Mouse (Mus musculus) CH12.LX (cell line): ENCODE measurements around the gene Macc1. TPM values are rescaled to one million over a fixed set of nuclear protein-coding genes. Genes with fewer than 3 reads are reported as not detected.

Source experiments
- DNase-seq: peaks from one replicate; pipeline ENCODE4 v3.0.0-alpha.2; 2013; ENCODE audit errors: extremely low read depth
- H3K27ac ChIP-seq: 2 replicates; pipeline ENCODE4 v1.5.1; 2012; ENCODE audit warnings: low read depth, mild to moderate bottlenecking, control low read depth, moderate library complexity; ENCODE audit not compliant: insufficient read depth
- H3K27me3 ChIP-seq: replicated peaks from 2 replicates; pipeline ENCODE3; 2012; ENCODE audit warnings: inconsistent platforms
- H3K36me3 ChIP-seq, 2 experiments: replicated peaks in 1 of 2; 2 replicates each; pipeline versions ENCODE3 to v1.6.1; 2012; ENCODE audit warnings: inconsistent platforms in 1 of 2, low read length in 1 of 2, mild to moderate bottlenecking in 1 of 2, mixed read lengths in 1 of 2, moderate library complexity in 1 of 2; ENCODE audit not compliant: control insufficient read depth in 1 of 2, insufficient read depth in 1 of 2
- H3K4me1 ChIP-seq, 2 experiments: 2 replicates each; pipeline ENCODE4 v1.6.1; 2012; ENCODE audit warnings: inconsistent platforms in 1 of 2, moderate library complexity in 1 of 2; ENCODE audit not compliant: insufficient read depth in 2 of 2, control insufficient read depth in 1 of 2
- H3K4me2 ChIP-seq: 2 replicates; pipeline ENCODE4 v1.6.1; 2012; ENCODE audit warnings: low read depth, mild to moderate bottlenecking, control low read depth; ENCODE audit not compliant: poor library complexity, insufficient read depth, severe bottlenecking
- H3K4me3 ChIP-seq, 3 experiments: fragments of 150-350 bp in 1 of 3; sonication (generic) in 1 of 3; replicated peaks in 1 of 3; 2 replicates each; pipeline versions ENCODE3 to v1.5.1; 2011 to 2012; ENCODE audit warnings: low read depth in 2 of 3, low read length in 2 of 3, mild to moderate bottlenecking in 2 of 3, moderate library complexity in 2 of 3, control low read depth in 1 of 3, improper control_type of control experiment in 1 of 3, inconsistent platforms in 1 of 3, mixed read lengths in 1 of 3; ENCODE audit not compliant: poor library complexity in 1 of 3
- H3K79me2 ChIP-seq: replicated peaks from 2 replicates; pipeline ENCODE4 v1.6.1; 2012; ENCODE audit warnings: mild to moderate bottlenecking, moderate library complexity; ENCODE audit not compliant: control insufficient read depth, poor library complexity, insufficient read depth, severe bottlenecking; ENCODE audit errors: extremely low read depth
- H3K9ac ChIP-seq: 2 replicates; pipeline ENCODE4 v1.6.1; 2012; ENCODE audit warnings: low read depth, mild to moderate bottlenecking, control low read depth, moderate library complexity; ENCODE audit not compliant: insufficient read depth
- H3K9me3 ChIP-seq: replicated peaks from 2 replicates; pipeline ENCODE3; 2012; ENCODE audit warnings: low read length, inconsistent platforms, mixed read lengths
- BHLHE40 ChIP-seq: IDR thresholded peaks from 2 replicates; pipeline ENCODE4 v1.6.1; 2011; ENCODE audit warnings: mild to moderate bottlenecking, low read depth, low read length, improper control_type of control experiment
- CHD2 ChIP-seq: IDR thresholded peaks from 2 replicates; pipeline ENCODE4 v1.6.1; 2011; ENCODE audit warnings: low read length, improper control_type of control experiment
- E2F4 ChIP-seq: IDR thresholded peaks from 2 replicates; pipeline ENCODE4 v1.6.1; 2011; ENCODE audit warnings: low read depth, low read length, improper control_type of control experiment; ENCODE audit not compliant: insufficient replicate concordance
- ELF1 ChIP-seq: IDR thresholded peaks from 2 replicates; pipeline ENCODE4 v1.6.1; 2014; ENCODE audit warnings: low read depth, mild to moderate bottlenecking, inconsistent platforms, low read length, improper control_type of control experiment
- EP300 ChIP-seq: IDR thresholded peaks from 2 replicates; pipeline ENCODE4 v1.6.1; 2011; ENCODE audit warnings: low read length, improper control_type of control experiment
- ETS1 ChIP-seq: conservative IDR thresholded peaks from 2 replicates; pipeline ENCODE4 v1.6.1; 2012; ENCODE audit warnings: low read depth, mild to moderate bottlenecking, inconsistent platforms, low read length, improper control_type of control experiment, moderate library complexity
- GABPA ChIP-seq: IDR thresholded peaks from 2 replicates; pipeline ENCODE4 v1.6.1; 2012; ENCODE audit warnings: low read depth, low read length, improper control_type of control experiment, inconsistent platforms; ENCODE audit not compliant: insufficient replicate concordance
- HCFC1 ChIP-seq: IDR thresholded peaks from 2 replicates; pipeline ENCODE4 v1.6.1; 2012; ENCODE audit warnings: low read depth, mild to moderate bottlenecking, inconsistent platforms, low read length, improper control_type of control experiment
- IRF4 ChIP-seq: IDR thresholded peaks from 2 replicates; pipeline ENCODE4 v1.6.1; 2014; ENCODE audit warnings: low read depth, mild to moderate bottlenecking, inconsistent platforms, low read length, improper control_type of control experiment
- JUN ChIP-seq: IDR thresholded peaks from 2 replicates; pipeline ENCODE4 v1.6.1; 2011; ENCODE audit warnings: low read depth, mild to moderate bottlenecking, low read length, improper control_type of control experiment, moderate library complexity; ENCODE audit not compliant: insufficient read depth
- JUND ChIP-seq: conservative IDR thresholded peaks from 2 replicates; pipeline ENCODE4 v1.6.1; 2011; ENCODE audit warnings: low read depth, low read length, improper control_type of control experiment
- KAT2A ChIP-seq: IDR thresholded peaks from 2 replicates; pipeline ENCODE4 v1.6.1; 2012; ENCODE audit warnings: low read length, improper control_type of control experiment, inconsistent platforms; ENCODE audit not compliant: insufficient replicate concordance
- MAFK ChIP-seq: IDR thresholded peaks from 2 replicates; pipeline ENCODE4 v1.6.1; 2011; ENCODE audit warnings: low read length, improper control_type of control experiment; ENCODE audit not compliant: insufficient replicate concordance
- MXI1 ChIP-seq: IDR thresholded peaks from 2 replicates; pipeline ENCODE4 v1.6.1; 2011; ENCODE audit warnings: mild to moderate bottlenecking, low read depth, low read length, improper control_type of control experiment
- MYC ChIP-seq: IDR thresholded peaks from 2 replicates; pipeline ENCODE4 v1.6.1; 2011; ENCODE audit warnings: low read depth, mild to moderate bottlenecking, improper control_type of control experiment, low read length
- PAX5 ChIP-seq: IDR thresholded peaks from 2 replicates; pipeline ENCODE4 v1.6.1; 2012; ENCODE audit warnings: low read length, inconsistent platforms, mixed read lengths
- POLR2A ChIP-seq: IDR thresholded peaks from 2 replicates; pipeline ENCODE4 v1.6.1; 2011; ENCODE audit warnings: low read depth, mild to moderate bottlenecking, improper control_type of control experiment, low read length
- POLR2AphosphoS2 ChIP-seq: IDR thresholded peaks from 2 replicates; pipeline ENCODE4 v1.6.1; 2011; ENCODE audit warnings: low read depth, low read length, improper control_type of control experiment
- SIN3A ChIP-seq: IDR thresholded peaks from 2 replicates; pipeline ENCODE4 v1.6.1; 2012; ENCODE audit warnings: low read length, improper control_type of control experiment, inconsistent platforms
- SMC3 ChIP-seq: IDR thresholded peaks from 2 replicates; pipeline ENCODE4 v1.6.1; 2011; ENCODE audit warnings: low read depth, low read length, improper control_type of control experiment
- TBP ChIP-seq: conservative IDR thresholded peaks from 2 replicates; pipeline ENCODE4 v1.6.1; 2011; ENCODE audit warnings: low read depth, low read length, improper control_type of control experiment
- TCF12 ChIP-seq: IDR thresholded peaks from 2 replicates; pipeline ENCODE4 v1.6.1; 2014; ENCODE audit warnings: low read depth, mild to moderate bottlenecking, inconsistent platforms, low read length, improper control_type of control experiment
- USF2 ChIP-seq: conservative IDR thresholded peaks from 2 replicates; pipeline ENCODE4 v1.6.1; 2011; ENCODE audit warnings: low read depth, low read length, improper control_type of control experiment
- ZKSCAN1 ChIP-seq: IDR thresholded peaks from 2 replicates; pipeline ENCODE4 v1.6.1; 2012; ENCODE audit warnings: low read depth, inconsistent platforms, low read length, improper control_type of control experiment, borderline replicate concordance
- ZMIZ1 ChIP-seq: IDR thresholded peaks from 2 replicates; pipeline ENCODE4 v1.6.1; 2012; ENCODE audit warnings: low read depth, mild to moderate bottlenecking, inconsistent platforms, low read length, improper control_type of control experiment
- dilution Hi-C: fragments of 300-500 bp; cut with MboI; formaldehyde crosslinking; loops from 2 replicates; pipeline ENCODE4 v1.14.3; 2020; ENCODE audit warnings: low sequenced_read_pairs; ENCODE audit not compliant: extremely low pct_unique_long_range_greater_than_20kb, extremely low pct_ligation_motif_present
- in situ Hi-C: fragments of 300-500 bp; cut with MboI; formaldehyde crosslinking; loops from 3 replicates; pipeline ENCODE4 v1.14.3; 2019; ENCODE audit warnings: low sequenced_read_pairs, low pct_ligation_motif_present, low pct_unique_long_range_greater_than_20kb, mixed read lengths
- polyA plus RNA-seq: library from polyadenylated mRNA; unstranded; fragments of >175 nt; gene quantifications from 2 replicates; pipeline ENCODE4 v1.2.1, GENCODE M21; 2012; ENCODE audit warnings: low read depth; ENCODE audit not compliant: insufficient read length
- total RNA-seq, 2 experiments: library from RNA; depleted of rRNA; stranded (reverse); fragments of 300-350 nt in 1 of 2; fragments of >200 nt in 1 of 2; gene quantifications; 2 replicates each; pipeline ENCODE4 v1.2.3; 2012 to 2014

Macc1 gene
- total and polyA plus RNA-seq, 3 experiments, result 0.04 to 0.19 (median 0.13) TPM

DNA sequence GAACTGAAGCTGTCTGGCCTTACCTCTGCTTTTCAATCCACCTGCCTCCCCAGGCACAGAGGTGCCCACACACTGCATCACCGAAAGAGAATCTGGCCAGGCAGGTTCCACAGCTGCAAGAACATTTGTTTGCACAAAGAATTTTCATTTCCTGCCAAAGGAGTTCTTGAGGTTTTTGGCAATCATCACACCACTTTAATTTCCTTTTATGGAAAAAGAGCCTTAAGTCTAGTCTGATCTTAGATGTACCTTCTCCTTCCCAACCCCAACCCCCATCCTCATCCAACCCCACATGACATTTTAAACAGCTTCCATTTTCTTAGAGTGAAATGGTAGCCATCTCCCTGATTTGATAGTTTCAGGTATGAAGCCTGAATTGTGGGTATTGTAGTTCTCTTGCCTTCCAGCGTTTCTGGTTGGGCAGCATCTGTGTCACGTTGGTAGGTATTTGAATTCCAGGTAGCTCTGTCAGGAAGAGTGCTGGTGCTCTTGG is 76.2 kb downstream of the Macc1 start:
- in situ Hi-C loops, result no loop called here
- H3K4me1 ChIP-seq, result peaks cover 3 to 38% of the 10 kb centered on the region in 2 experiments; a peak in 2 of 4 replicates
- no peak overlapping the region for H3K9ac ChIP-seq
- H3K9me3 ChIP-seq, result no peaks in the 10 kb centered on the region
- no peak overlapping the region for H3K4me3 ChIP-seq
- no peak for DNase-seq
- no peaks in the 10 kb centered on the region for H3K79me2 ChIP-seq
- H3K27me3 ChIP-seq, result no peaks in the 10 kb centered on the region
- H3K4me2 ChIP-seq, result no peak overlapping the region
- H3K36me3 ChIP-seq, result no peaks in the 10 kb centered on the region
- dilution Hi-C loops, result no loop called here
- TF ChIP-seq HCFC1 (0 out of 2 replicates have a peak, but pooled peaks have one; percentile 24), ZKSCAN1 (no peak)
- no peak overlapping the region for H3K27ac ChIP-seq

- peak; percentile 67 for DNase-seq
- in situ Hi-C loops, result no loop called here
- H3K4me3 ChIP-seq, result no peak overlapping the region
- H3K9me3 ChIP-seq, result no peaks in the 10 kb centered on the region
- H3K79me2 ChIP-seq, result no peaks in the 10 kb centered on the region
- H3K36me3 ChIP-seq, result no peaks in the 10 kb centered on the region
- H3K27me3 ChIP-seq, result no peaks in the 10 kb centered on the region
- no peak overlapping the region for H3K4me2 ChIP-seq
- 0 out of 2 replicates have a peak, but pooled peaks have one; percentile 20 for TF ChIP-seq EP300
- TF ChIP-seq KAT2A, result no peak
- no peak for TF ChIP-seq CHD2
- no peak for TF ChIP-seq MAFK
- TF ChIP-seq JUN, result no peak
- TF ChIP-seq POLR2AphosphoS2, result no peak
- no peak for TF ChIP-seq ELF1
- TF ChIP-seq IRF4, result 0 out of 2 replicates have a peak, but pooled peaks have one; percentile 7
- TF ChIP-seq, all 38 proteins: peak for 2
- H3K9ac ChIP-seq, result no peak overlapping the region
- peaks cover 0 to 24% of the 10 kb centered on the region in 2 experiments; a peak in 2 of 4 replicates for H3K4me1 ChIP-seq
- no peak overlapping the region for H3K27ac ChIP-seq
- dilution Hi-C loops, result no loop called here
Measured at GRCm38 (mm10) chr12:119398046-119398659, 84.1 kb downstream of the Macc1 start.

- no peak for TF ChIP-seq GABPA
- TF ChIP-seq ETS1, result no peak
- TF ChIP-seq BHLHE40, result no peak
- TF ChIP-seq TCF12, result no peak
- no peak for TF ChIP-seq TBP
- no peak for TF ChIP-seq MYC
- TF ChIP-seq EP300, result no peak
- no peak for TF ChIP-seq ZMIZ1
- TF ChIP-seq USF2, result no peak
- no peak for TF ChIP-seq E2F4
- no peak for TF ChIP-seq PAX5
- TF ChIP-seq KAT2A, result no peak
- TF ChIP-seq JUND, result no peak
- TF ChIP-seq POLR2AphosphoS2, result no peak
- TF ChIP-seq SIN3A, result no peak
- no peak for TF ChIP-seq SMC3
- TF ChIP-seq IRF4, result no peak
- no peak for TF ChIP-seq MXI1
- TF ChIP-seq POLR2A, result no peak
- no peak overlapping the region for H3K4me3 ChIP-seq
- no peak overlapping the region for H3K9ac ChIP-seq
- H3K4me2 ChIP-seq, result no peak overlapping the region
- no peaks in the 10 kb centered on the region for H3K9me3 ChIP-seq
- H3K79me2 ChIP-seq, result no peaks in the 10 kb centered on the region
- H3K27ac ChIP-seq, result no peak overlapping the region
- H3K36me3 ChIP-seq, result no peaks in the 10 kb centered on the region
- peaks cover 0 to 14% of the 10 kb centered on the region in 2 experiments; a peak in 2 of 4 replicates for H3K4me1 ChIP-seq
- dilution Hi-C loops, result no loop called here
- H3K27me3 ChIP-seq, result no peaks in the 10 kb centered on the region
- in situ Hi-C loops, result no loop called here
- DNase-seq, result no peak
Measured at GRCm38 (mm10) chr12:119402273-119402672, 88.2 kb downstream of the Macc1 start.
